Mouse (Mus musculus) liver, embryonic 12.5 days (tissue): ENCODE measurements around the gene Vamp5. TPM values are rescaled to one million over a fixed set of nuclear protein-coding genes. Genes with fewer than 3 reads are reported as not detected.

ENCODE experiments used
- ATAC-seq: fragments of 200-750 bp; cut with Nextera tagmentation; 2 replicates; pipeline ENCODE4 v1.8.0; 2017; ENCODE audit warnings: moderate number of reproducible peaks, mild to moderate bottlenecking, moderate library complexity
- H3K27ac ChIP-seq: fragments of 300-500 bp; sonication (generic); 2 replicates; pipeline ENCODE4 v1.5.1; 2016; ENCODE audit warnings: mild to moderate bottlenecking
- H3K27me3 ChIP-seq: fragments of 300-500 bp; sonication (generic); replicated peaks from 2 replicates; pipeline ENCODE4 v1.6.1; 2016; ENCODE audit warnings: mild to moderate bottlenecking, moderate library complexity
- H3K36me3 ChIP-seq: fragments of 300-500 bp; sonication (generic); 2 replicates; pipeline ENCODE4 v1.6.1; 2016; ENCODE audit warnings: mild to moderate bottlenecking, moderate library complexity
- H3K4me1 ChIP-seq: fragments of 300-500 bp; sonication (generic); 2 replicates; pipeline ENCODE4 v1.6.1; 2016
- H3K4me2 ChIP-seq: fragments of 300-500 bp; sonication (generic); 2 replicates; pipeline ENCODE4 v1.6.1; 2016; ENCODE audit warnings: mild to moderate bottlenecking, moderate library complexity
- H3K4me3 ChIP-seq: fragments of 300-500 bp; sonication (generic); 2 replicates; pipeline ENCODE4 v1.5.1; 2016; ENCODE audit warnings: mild to moderate bottlenecking, moderate library complexity
- H3K9ac ChIP-seq: fragments of 300-500 bp; sonication (generic); 2 replicates; pipeline ENCODE4 v1.6.1; 2016; ENCODE audit warnings: mild to moderate bottlenecking, moderate library complexity
- H3K9me3 ChIP-seq: fragments of 300-500 bp; sonication (generic); replicated peaks from 2 replicates; pipeline ENCODE4 v1.6.1; 2016; ENCODE audit warnings: mild to moderate bottlenecking, moderate library complexity
- WGBS: fragments of 180-500 bp; shearing (Covaris S2); methylation state at CpG from one replicate; pipeline ENCODE4 v1.1.7; 2016; ENCODE audit not compliant: insufficient replicate concordance; 5-methylcytosine and 5-hydroxymethylcytosine counted together
- polyA plus RNA-seq: library from polyadenylated mRNA; unstranded; fragments of >200 nt; fragmentation: Nextera tagmentation; extraction: Ambion mirVana; gene quantifications from 2 replicates; pipeline ENCODE4 v1.2.1, GENCODE M21; 2016

The Vamp5 gene
- polyA plus RNA-seq, 1 experiment from 2014 or later = 109 TPM

DNA sequence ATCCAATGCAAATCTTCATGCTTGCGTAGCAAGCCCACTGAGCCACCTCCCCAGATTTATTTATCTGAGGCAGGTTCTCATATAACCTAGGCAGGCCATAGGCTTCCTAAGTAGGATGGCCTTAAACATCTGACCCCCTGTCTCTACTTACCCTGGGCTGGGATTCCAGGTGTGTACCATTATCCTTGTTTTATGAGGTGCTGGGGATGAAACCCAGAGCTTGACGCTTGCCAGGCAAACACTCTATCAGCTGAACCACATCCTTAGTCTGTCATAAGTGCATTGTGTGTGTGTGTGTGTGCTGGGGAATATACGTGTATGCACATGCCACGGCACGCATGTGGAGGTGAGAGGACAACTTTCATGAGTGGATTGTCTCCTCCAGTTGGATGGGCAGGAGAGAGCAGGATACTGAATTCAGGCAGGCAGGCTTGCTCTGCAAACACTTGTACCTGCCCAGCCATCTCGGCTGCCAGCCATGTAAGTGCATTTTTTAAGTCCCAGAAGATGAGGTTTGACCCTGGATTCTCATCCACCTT, 8.6 kb upstream of the Vamp5 start:
- H3K4me1 ChIP-seq = peaks cover 77% of the 10 kb centered on the region
- H3K9me3 ChIP-seq = no peaks in the 10 kb centered on the region
- H3K9ac ChIP-seq = peak overlapping the region; percentile 98
- WGBS = 37% methylated on average over 6 of the region's 6 CpGs
- peak overlapping the region; percentile 78 for H3K4me2 ChIP-seq
- ATAC-seq = no peak
- H3K4me3 ChIP-seq = peak overlapping the region; percentile 84
- H3K27me3 ChIP-seq = no peaks in the 10 kb centered on the region
- H3K36me3 ChIP-seq = peaks cover 62% of the 10 kb centered on the region
- H3K27ac ChIP-seq = peak overlapping the region; percentile 99

GRCm38 (mm10) chr6:72388266-72388665, 8.0 kb upstream of the Vamp5 start:
- H3K4me2 ChIP-seq = peak overlapping the region; percentile 78
- H3K36me3 ChIP-seq = peaks cover 58% of the 10 kb centered on the region
- peaks cover 77% of the 10 kb centered on the region for H3K4me1 ChIP-seq
- no peak for ATAC-seq
- H3K27ac ChIP-seq = peak overlapping the region; percentile 99
- H3K27me3 ChIP-seq = no peaks in the 10 kb centered on the region
- peak overlapping the region; percentile 98 for H3K9ac ChIP-seq
- 49% methylated on average over 10 of the region's 10 CpGs for WGBS
- no peaks in the 10 kb centered on the region for H3K9me3 ChIP-seq
- peak overlapping the region; percentile 84 for H3K4me3 ChIP-seq

DNA sequence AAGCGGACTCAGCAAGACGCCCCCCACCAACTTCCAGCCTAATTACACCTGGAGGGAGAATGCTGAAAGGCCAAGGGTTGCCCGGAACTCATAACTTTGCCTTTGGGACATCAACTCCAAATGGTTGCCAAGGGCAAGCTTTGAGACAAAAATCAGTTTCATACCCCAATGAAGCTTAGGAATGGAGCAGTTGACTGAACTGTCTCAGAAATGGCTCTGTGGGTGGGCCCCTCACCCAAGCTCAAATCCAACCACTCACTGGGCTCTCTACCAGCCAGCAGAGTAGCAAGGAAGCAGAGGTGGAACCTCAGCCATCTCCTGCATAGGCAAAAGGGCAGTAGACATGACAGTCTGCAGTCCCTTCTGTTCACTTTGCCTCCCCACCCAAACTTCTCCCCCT, 7.5 kb upstream of the Vamp5 start:
- H3K9me3 ChIP-seq = no peaks in the 10 kb centered on the region
- H3K27me3 ChIP-seq = no peaks in the 10 kb centered on the region
- no peak for ATAC-seq
- peaks cover 77% of the 10 kb centered on the region for H3K4me1 ChIP-seq
- peak overlapping the region; percentile 98 for H3K9ac ChIP-seq
- peak overlapping the region; percentile 99 for H3K27ac ChIP-seq
- WGBS = 82% methylated on average over 3 of the region's 3 CpGs
- peak overlapping the region; percentile 84 for H3K4me3 ChIP-seq
- H3K4me2 ChIP-seq = peak overlapping the region; percentile 78
- peaks cover 54% of the 10 kb centered on the region for H3K36me3 ChIP-seq

GRCm38 (mm10) chr6:72386561-72386960, 6.3 kb upstream of the Vamp5 start:
- no peaks in the 10 kb centered on the region for H3K27me3 ChIP-seq
- H3K9me3 ChIP-seq = no peaks in the 10 kb centered on the region
- H3K4me1 ChIP-seq = peaks cover 79% of the 10 kb centered on the region
- peak overlapping the region; percentile 92; the same call in 1 of the 2 replicates for H3K27ac ChIP-seq
- WGBS = 82% methylated on average over 2 of the region's 2 CpGs
- no peak overlapping the region for H3K4me2 ChIP-seq
- peaks cover 45% of the 10 kb centered on the region for H3K36me3 ChIP-seq
- no peak overlapping the region for H3K4me3 ChIP-seq
- H3K9ac ChIP-seq = no peak overlapping the region; the same call in none of the 2 replicates
- no peak for ATAC-seq

GRCm38 (mm10) chr6:72385258-72385657, 5.0 kb upstream of the Vamp5 start:
- H3K4me1 ChIP-seq = peaks cover 83% of the 10 kb centered on the region
- no peak for ATAC-seq
- H3K4me2 ChIP-seq = no peak overlapping the region
- peaks cover 45% of the 10 kb centered on the region for H3K36me3 ChIP-seq
- no peaks in the 10 kb centered on the region for H3K27me3 ChIP-seq
- H3K9ac ChIP-seq = no peak overlapping the region
- WGBS = 24% methylated on average over 4 of the region's 4 CpGs
- peak overlapping the region; percentile 92 for H3K27ac ChIP-seq
- H3K4me3 ChIP-seq = no peak overlapping the region
- H3K9me3 ChIP-seq = no peaks in the 10 kb centered on the region

- peaks cover 45% of the 10 kb centered on the region for H3K36me3 ChIP-seq
- peak; percentile 86 for ATAC-seq
- H3K9me3 ChIP-seq = no peaks in the 10 kb centered on the region
- peak overlapping the region; percentile 52 for H3K9ac ChIP-seq
- no peak overlapping the region for H3K4me3 ChIP-seq
- H3K27me3 ChIP-seq = no peaks in the 10 kb centered on the region
- H3K4me2 ChIP-seq = peak overlapping the region; percentile 45
- peak overlapping the region; percentile 92 for H3K27ac ChIP-seq
- 28% methylated on average over 7 of the region's 7 CpGs for WGBS
- H3K4me1 ChIP-seq = peaks cover 93% of the 10 kb centered on the region
These were observed 3.7 kb upstream of the Vamp5 start for GRCm38 (mm10) chr6:72383952-72384351.

GRCm38 (mm10) chr6:72383142-72383820, 3.0 kb upstream of the Vamp5 start:
- H3K36me3 ChIP-seq = peaks cover 38% of the 10 kb centered on the region
- 65% methylated on average over 6 of the region's 6 CpGs for WGBS
- H3K4me3 ChIP-seq = no peak overlapping the region
- no peaks in the 10 kb centered on the region for H3K9me3 ChIP-seq
- peaks cover 93% of the 10 kb centered on the region for H3K4me1 ChIP-seq
- peak overlapping the region; percentile 92 for H3K27ac ChIP-seq
- H3K27me3 ChIP-seq = no peaks in the 10 kb centered on the region
- H3K4me2 ChIP-seq = peak overlapping the region; percentile 45
- ATAC-seq = no peak
- peak overlapping the region; percentile 52 for H3K9ac ChIP-seq

DNA sequence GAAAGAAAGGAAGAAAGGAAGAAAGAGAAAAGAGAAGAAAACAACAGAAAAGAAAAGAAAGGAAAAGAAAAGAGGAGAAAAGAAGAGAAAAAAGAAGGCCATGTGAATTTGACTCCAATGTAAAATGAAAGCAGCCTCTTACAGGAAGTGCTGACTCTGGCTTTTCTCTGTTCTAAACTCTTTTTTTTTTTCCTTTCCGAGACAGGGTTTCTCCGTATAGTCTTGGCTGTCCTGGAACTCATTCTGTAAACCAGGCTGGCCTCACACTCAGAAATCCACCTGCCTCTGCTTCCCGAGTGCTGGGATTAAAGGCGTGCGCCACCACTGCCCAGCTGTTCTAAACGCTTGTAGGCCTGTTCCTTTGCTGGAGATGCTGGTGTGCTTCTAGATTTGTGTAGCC, 2.2 kb upstream of the Vamp5 start:
- H3K9ac ChIP-seq = peak overlapping the region; percentile 52
- H3K4me1 ChIP-seq = peaks cover 93% of the 10 kb centered on the region
- peaks cover 30% of the 10 kb centered on the region for H3K36me3 ChIP-seq
- no peak for ATAC-seq
- H3K4me2 ChIP-seq = 0 out of 2 replicates have a peak overlapping the region, but pooled peaks have one; percentile 2
- WGBS = 78% methylated on average over 6 of the region's 6 CpGs
- no peaks in the 10 kb centered on the region for H3K27me3 ChIP-seq
- no peak overlapping the region for H3K4me3 ChIP-seq
- H3K9me3 ChIP-seq = no peaks in the 10 kb centered on the region
- peak overlapping the region; percentile 92 for H3K27ac ChIP-seq

DNA sequence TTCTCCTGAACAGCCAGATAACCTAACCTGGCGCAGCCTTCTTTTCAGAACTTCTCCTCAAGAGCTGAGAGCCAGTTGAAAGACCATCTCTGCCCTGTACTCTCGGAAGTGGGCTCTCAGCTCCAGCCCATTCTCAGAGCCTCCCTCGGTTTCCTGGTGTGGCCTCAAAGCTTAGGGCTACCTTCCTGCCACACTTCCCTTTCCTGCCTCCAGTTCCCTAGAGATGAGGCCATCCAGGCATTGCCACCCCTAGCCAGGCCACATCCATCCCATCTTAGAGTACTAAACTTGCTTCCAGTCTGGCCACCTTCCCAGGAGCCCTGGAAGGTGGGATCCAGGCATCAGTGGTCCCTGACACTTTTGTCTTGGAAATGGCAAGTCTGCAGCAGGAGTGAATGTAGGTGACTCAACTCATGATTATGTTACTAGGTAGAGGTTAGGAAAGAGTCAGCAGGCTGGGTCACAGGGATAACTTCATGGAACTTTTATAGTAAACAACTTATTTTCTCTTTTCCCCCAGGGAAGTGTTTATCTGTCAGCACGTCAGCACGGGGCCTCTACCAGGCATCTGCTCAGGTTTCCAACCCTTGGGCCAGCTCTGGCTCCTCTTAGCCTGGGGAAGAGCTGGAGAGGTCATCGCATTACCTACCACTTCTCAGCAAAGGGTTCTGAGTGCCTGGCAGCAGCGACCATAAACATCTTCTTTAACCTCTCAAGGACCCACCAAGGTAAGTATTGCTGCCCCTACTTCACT, 714 bp downstream of the Vamp5 start:
- Histone ChIP-seq H3K4me1 (peaks cover 94% of the 10 kb centered on the region), H3K9me3 (no peaks in the 10 kb centered on the region), H3K27me3 (no peaks in the 10 kb centered on the region), H3K9ac (peak overlapping the region; percentile 88), H3K36me3 (peaks cover 21% of the 10 kb centered on the region), H3K4me3 (peak overlapping the region; percentile 79), H3K27ac (peak overlapping the region; percentile 94), H3K4me2 (peak overlapping the region; percentile 84)
- peak; percentile 25 for ATAC-seq
- 14% methylated on average over 7 of the region's 7 CpGs for WGBS

GRCm38 (mm10) chr6:72378510-72379234, 1.6 kb downstream of the Vamp5 start:
- Histone ChIP-seq H3K9ac (peak overlapping the region; percentile 88), H3K27ac (peak overlapping the region; percentile 94), H3K4me2 (peak overlapping the region; percentile 84), H3K36me3 (peaks cover 16% of the 10 kb centered on the region; the same call in 1 of the 2 replicates), H3K9me3 (no peaks in the 10 kb centered on the region), H3K4me1 (peaks cover 94% of the 10 kb centered on the region), H3K27me3 (no peaks in the 10 kb centered on the region), H3K4me3 (peak overlapping the region; percentile 79)
- no peak for ATAC-seq
- 58% methylated on average over 8 of the region's 8 CpGs for WGBS

DNA sequence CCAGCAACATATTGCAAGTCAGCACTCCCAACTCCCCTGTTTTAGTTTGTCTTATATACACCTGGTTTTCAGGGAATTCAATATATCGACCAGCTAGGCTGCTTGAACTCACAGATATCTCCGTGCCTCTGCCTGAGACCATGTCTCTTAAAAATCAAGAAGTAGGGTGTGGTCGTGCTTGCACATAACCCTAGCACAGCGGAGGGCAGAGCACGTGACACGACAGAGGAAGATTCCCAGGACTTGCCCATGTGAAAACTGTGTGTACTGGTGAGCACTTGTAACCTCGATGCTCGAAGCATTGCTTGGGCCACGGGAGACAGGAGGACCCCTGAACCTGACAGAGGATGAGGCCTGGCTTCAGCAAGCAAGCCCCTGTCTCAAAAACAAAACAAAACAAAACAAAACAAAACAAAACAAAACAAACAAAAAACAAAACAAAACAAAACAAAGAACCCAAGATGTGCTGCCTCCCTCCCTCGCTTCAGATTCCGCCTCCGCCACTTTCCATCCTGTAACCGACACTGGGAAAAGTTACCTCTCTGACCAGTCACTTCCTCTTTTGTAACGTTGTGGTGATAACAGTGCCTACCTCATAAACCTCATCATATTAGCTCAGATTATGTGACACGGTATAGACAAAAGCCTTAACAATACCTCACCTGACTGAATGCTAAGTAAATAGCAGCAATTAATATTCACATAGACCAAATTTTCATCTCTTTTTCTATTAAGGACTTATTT, 5.3 kb downstream of the Vamp5 start:
- Histone ChIP-seq H3K9ac (0 out of 2 replicates have a peak overlapping the region, but pooled peaks have one; percentile 29), H3K4me3 (peak overlapping the region; percentile 24), H3K4me1 (peaks cover 95% of the 10 kb centered on the region), H3K9me3 (no peaks in the 10 kb centered on the region), H3K4me2 (peak overlapping the region; percentile 60), H3K36me3 (peaks cover 21% of the 10 kb centered on the region; the same call in 1 of the 2 replicates), H3K27ac (peak overlapping the region; percentile 18; the same call in 1 of the 2 replicates), H3K27me3 (no peaks in the 10 kb centered on the region)
- WGBS = 29% methylated on average over 15 of the region's 15 CpGs
- peak; percentile 77 for ATAC-seq
